Mouse (Mus musculus) lung, postnatal 0 days (tissue): ENCODE results near the gene Neurl4. TPM values are rescaled to one million over a fixed set of nuclear protein-coding genes. Genes with fewer than 3 reads are reported as not detected.

ENCODE experiments used
- ATAC-seq: fragments of 200-750 bp; cut with Nextera tagmentation; 2 replicates; pipeline ENCODE4 v1.8.0; 2017; ENCODE audit warnings: moderate library complexity
- DNase-seq: peaks from one replicate; pipeline ENCODE4 v3.0.0-alpha.2; 2016; ENCODE audit warnings: low spot score
- H3K27ac ChIP-seq: fragments of 300-500 bp; sonication (generic); 2 replicates; pipeline ENCODE4 v1.5.1; 2014; ENCODE audit warnings: antibody characterized with exemption, mild to moderate bottlenecking, low read length, mixed read lengths
- H3K27me3 ChIP-seq: fragments of 300-500 bp; sonication (generic); replicated peaks from 2 replicates; pipeline ENCODE4 v1.6.1; 2014; ENCODE audit warnings: low read length, mixed read lengths; ENCODE audit not compliant: insufficient read depth
- H3K36me3 ChIP-seq: fragments of 300-500 bp; sonication (generic); 2 replicates; pipeline ENCODE4 v1.6.1; 2014; ENCODE audit warnings: low read length, mixed read lengths; ENCODE audit not compliant: insufficient read depth
- H3K4me1 ChIP-seq: fragments of 300-500 bp; sonication (generic); 2 replicates; pipeline ENCODE4 v1.6.1; 2014; ENCODE audit warnings: antibody characterized with exemption, low read depth, low read length, mixed read lengths; ENCODE audit not compliant: insufficient read depth
- H3K4me2 ChIP-seq: fragments of 300-500 bp; sonication (generic); replicated peaks from 2 replicates; pipeline ENCODE4 v1.6.1; 2014; ENCODE audit warnings: low read depth, mild to moderate bottlenecking, low read length, moderate library complexity, mixed read lengths
- H3K4me3 ChIP-seq: fragments of 300-500 bp; sonication (generic); 2 replicates; pipeline ENCODE4 v1.5.1; 2014; ENCODE audit warnings: low read depth, low read length
- H3K9ac ChIP-seq: fragments of 300-500 bp; sonication (generic); replicated peaks from 2 replicates; pipeline ENCODE4 v1.6.1; 2014; ENCODE audit warnings: low read depth, mild to moderate bottlenecking
- H3K9me3 ChIP-seq: fragments of 300-500 bp; sonication (generic); 2 replicates; pipeline ENCODE4 v1.6.1; 2016; ENCODE audit warnings: low read length, mixed read lengths
- CTCF ChIP-seq: IDR thresholded peaks from 2 replicates; pipeline ENCODE4 v1.5.1; 2016; ENCODE audit warnings: antibody characterized with exemption, mild to moderate bottlenecking
- EP300 ChIP-seq: IDR thresholded peaks from 2 replicates; pipeline ENCODE4 v1.6.1; 2016; ENCODE audit warnings: antibody characterized with exemption, mild to moderate bottlenecking, control low read depth
- WGBS: fragments of 180-500 bp; shearing (Covaris S2); extraction: QIAGEN DNeasy Blood & Tissue Kit; methylation state at CpG from one replicate; pipeline ENCODE4 v1.1.7; 2014; 5-methylcytosine and 5-hydroxymethylcytosine counted together
- polyA plus RNA-seq: library from polyadenylated mRNA; unstranded; fragments of >200 nt; fragmentation: Nextera tagmentation; extraction: Ambion mirVana; gene quantifications from 2 replicates; pipeline ENCODE4 v1.2.1, GENCODE M21; 2015

Neurl4 gene
- polyA plus RNA-seq, 1 experiment from 2014 or later: 3.9 TPM

DNA sequence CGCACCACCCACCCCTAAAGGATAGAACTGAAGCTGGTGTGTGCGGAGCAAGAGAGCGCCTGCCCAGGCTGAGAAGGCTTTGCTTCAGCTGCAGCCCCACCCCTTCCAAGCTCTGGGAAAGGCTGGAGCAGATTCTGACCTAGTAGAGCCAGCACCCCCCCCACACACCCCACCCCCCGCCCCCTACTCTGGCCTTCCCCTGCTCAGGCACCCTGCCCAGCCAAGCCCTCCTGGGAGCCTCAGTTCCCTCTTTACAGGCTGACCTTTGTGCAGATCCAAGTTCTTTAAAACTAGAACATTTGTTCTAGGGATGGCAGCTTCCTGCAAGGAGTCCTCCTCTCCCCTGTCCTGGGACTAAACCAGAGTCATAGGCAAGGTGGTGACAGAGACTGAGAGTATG, 36.5 kb downstream of the Neurl4 start:
- 37% methylated on average over 4 of the region's 4 CpGs for WGBS
- H3K4me3 ChIP-seq: no peak overlapping the region
- H3K4me1 ChIP-seq: peaks cover 15% of the 10 kb centered on the region; the same call in 1 of the 2 replicates
- H3K9ac ChIP-seq: no peak overlapping the region
- peaks cover 13% of the 10 kb centered on the region; the same call in 1 of the 2 replicates for H3K27me3 ChIP-seq
- no peaks in the 10 kb centered on the region for H3K9me3 ChIP-seq
- TF ChIP-seq EP300 (no peak), CTCF (no peak)
- H3K36me3 ChIP-seq: no peaks in the 10 kb centered on the region
- no peak overlapping the region for H3K27ac ChIP-seq
- no peak for ATAC-seq
- DNase-seq: no peak
- no peak overlapping the region for H3K4me2 ChIP-seq

DNA sequence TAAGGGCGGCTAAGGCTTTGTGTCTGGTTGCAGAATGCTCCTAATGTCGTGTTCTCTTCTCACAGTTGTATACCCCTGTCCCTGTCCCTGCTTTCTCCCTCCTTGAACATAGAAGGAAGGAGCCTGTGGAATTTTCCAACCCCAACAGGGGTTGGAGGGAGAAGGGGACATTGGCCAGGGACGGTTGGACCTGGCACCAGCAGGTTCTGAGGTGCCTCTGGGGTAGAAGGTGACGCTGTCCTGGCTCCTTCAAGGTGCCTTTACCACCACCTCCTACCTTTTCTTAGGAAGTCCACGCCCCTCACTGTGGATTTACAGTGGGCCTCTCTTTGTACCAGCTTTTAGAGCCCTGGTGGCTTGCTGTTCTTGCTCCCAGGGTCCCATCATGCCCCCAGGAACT, 37.0 kb downstream of the Neurl4 start:
- DNase-seq: no peak
- Histone ChIP-seq H3K27me3 (peaks cover 13% of the 10 kb centered on the region; the same call in 1 of the 2 replicates), H3K9ac (no peak overlapping the region), H3K36me3 (no peaks in the 10 kb centered on the region), H3K4me3 (no peak overlapping the region), H3K27ac (no peak overlapping the region), H3K4me2 (no peak overlapping the region), H3K4me1 (peaks cover 15% of the 10 kb centered on the region; the same call in 1 of the 2 replicates), H3K9me3 (no peaks in the 10 kb centered on the region)
- ATAC-seq: no peak
- 63% methylated on average over 5 of the region's 5 CpGs for WGBS
- TF ChIP-seq EP300 (no peak), CTCF (no peak)

DNA sequence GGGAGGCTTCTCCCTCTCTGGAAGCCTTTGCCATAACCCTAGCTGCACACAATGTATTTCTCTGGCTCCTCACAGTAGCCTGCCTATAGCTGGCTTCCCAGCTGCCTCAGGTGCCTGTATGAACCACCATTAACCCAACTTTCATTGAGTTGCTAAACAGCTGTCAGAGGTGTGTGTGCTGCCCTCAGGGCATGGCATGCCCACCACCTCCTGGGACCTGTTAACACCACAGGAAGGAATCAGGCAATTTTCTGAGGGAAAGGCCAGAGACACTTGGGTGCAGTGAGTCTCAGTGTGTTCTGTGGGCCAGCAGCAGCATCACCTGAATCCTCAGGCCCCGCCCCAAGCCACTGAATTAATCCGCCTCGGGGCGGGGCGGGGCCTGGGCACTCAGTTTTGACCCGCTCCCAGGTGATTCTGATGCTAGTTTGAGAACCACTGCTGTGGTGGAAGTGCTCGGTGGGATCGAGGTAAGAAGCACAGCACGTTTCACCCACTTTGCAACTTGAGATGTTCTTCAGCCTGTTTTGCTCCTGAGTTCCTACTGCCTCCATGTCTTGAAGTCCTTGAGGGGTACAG, 37.6 kb downstream of the Neurl4 start:
- Histone ChIP-seq H3K4me1 (peaks cover 15% of the 10 kb centered on the region; the same call in 1 of the 2 replicates), H3K27me3 (peaks cover 13% of the 10 kb centered on the region; the same call in 1 of the 2 replicates), H3K27ac (no peak overlapping the region), H3K9ac (no peak overlapping the region), H3K9me3 (no peaks in the 10 kb centered on the region), H3K36me3 (no peaks in the 10 kb centered on the region), H3K4me2 (no peak overlapping the region), H3K4me3 (no peak overlapping the region)
- 29% methylated on average over 9 of the region's 9 CpGs for WGBS
- ATAC-seq (no peak), DNase-seq (no peak)
- TF ChIP-seq CTCF (no peak), EP300 (no peak)

DNA sequence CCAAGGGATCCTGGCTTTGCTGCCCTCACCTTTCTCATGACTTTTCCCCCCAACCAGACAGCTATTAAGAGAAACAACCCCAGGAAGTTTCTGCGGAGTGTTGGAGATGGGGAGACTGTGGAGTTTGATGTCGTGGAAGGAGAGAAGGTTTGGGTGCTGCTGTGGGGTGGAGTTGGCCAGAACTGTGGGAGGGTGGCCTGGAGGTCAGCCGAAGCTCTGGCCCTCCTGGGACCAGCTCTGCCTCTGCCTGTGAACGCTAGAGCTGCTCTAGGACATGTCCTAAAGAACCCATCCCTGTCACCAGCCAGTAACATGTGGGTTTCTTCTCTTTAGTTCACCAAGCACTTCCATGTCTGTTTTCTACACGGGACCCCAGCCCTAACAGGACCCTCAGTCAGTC, 38.3 kb downstream of the Neurl4 start:
- no peaks in the 10 kb centered on the region for H3K9me3 ChIP-seq
- H3K4me2 ChIP-seq: no peak overlapping the region
- H3K27ac ChIP-seq: no peak overlapping the region
- no peak for DNase-seq
- H3K4me1 ChIP-seq: peaks cover 15% of the 10 kb centered on the region; the same call in 1 of the 2 replicates
- 58% methylated on average over 5 of the region's 5 CpGs for WGBS
- H3K36me3 ChIP-seq: no peaks in the 10 kb centered on the region
- no peak for ATAC-seq
- no peak overlapping the region for H3K4me3 ChIP-seq
- H3K9ac ChIP-seq: no peak overlapping the region
- peaks cover 13% of the 10 kb centered on the region; the same call in 1 of the 2 replicates for H3K27me3 ChIP-seq
- TF ChIP-seq EP300: no peak
- TF ChIP-seq CTCF: no peak

DNA sequence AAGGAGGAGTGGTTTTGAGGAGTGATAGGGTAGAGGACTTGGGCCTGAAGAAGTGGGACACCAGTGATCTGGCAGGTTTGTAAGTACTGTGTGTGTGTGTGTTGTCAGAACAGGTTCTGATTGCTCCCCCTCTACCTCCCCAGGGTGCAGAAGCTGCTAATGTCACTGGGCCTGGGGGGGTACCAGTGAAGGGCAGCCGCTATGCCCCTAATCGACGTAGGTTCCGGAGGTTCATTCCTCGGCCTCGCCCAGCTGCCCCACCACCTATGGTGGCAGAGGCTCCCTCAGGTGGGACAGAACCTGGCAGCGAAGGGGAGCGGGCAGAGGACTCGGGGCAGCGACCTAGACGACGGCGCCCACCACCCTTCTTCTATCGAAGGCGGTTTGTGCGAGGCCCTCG, 38.9 kb downstream of the Neurl4 start:
- 93% methylated on average over 17 of the region's 17 CpGs for WGBS
- Histone ChIP-seq H3K9me3 (no peaks in the 10 kb centered on the region), H3K4me2 (no peak overlapping the region), H3K9ac (no peak overlapping the region), H3K27me3 (peaks cover 13% of the 10 kb centered on the region; the same call in 1 of the 2 replicates), H3K4me3 (no peak overlapping the region), H3K36me3 (no peaks in the 10 kb centered on the region), H3K27ac (no peak overlapping the region), H3K4me1 (peaks cover 13% of the 10 kb centered on the region; the same call in 1 of the 2 replicates)
- TF ChIP-seq EP300: no peak
- TF ChIP-seq CTCF: no peak
- no peak for ATAC-seq
- no peak for DNase-seq

DNA sequence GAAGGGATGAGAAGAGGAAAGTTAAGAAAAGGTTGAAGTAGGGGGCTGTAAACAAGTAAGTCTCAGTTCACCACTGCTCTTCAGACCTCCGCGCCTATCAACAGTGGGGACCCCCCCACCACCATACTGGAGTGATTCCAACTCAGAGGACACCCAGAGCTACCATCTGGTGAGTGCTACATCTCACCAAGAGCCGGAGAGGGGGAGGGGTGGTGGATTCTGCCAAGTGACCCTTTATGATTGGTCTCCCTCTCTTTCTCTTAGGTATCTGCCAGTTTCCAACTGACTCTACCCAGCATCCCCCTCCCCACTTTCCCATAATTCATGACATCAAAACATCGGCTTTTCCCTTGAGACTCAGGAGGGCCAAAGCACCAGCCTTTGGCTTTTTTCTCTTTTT, 40.1 kb downstream of the Neurl4 start:
- H3K27ac ChIP-seq: no peak overlapping the region
- H3K27me3 ChIP-seq: peaks cover 9% of the 10 kb centered on the region; the same call in 1 of the 2 replicates
- WGBS: 74% methylated on average over 4 of the region's 4 CpGs
- no peak overlapping the region for H3K4me2 ChIP-seq
- DNase-seq (no peak), ATAC-seq (no peak)
- no peak overlapping the region for H3K9ac ChIP-seq
- no peaks in the 10 kb centered on the region for H3K9me3 ChIP-seq
- no peak for TF ChIP-seq EP300
- TF ChIP-seq CTCF: no peak
- H3K4me3 ChIP-seq: no peak overlapping the region
- H3K4me1 ChIP-seq: peaks cover 9% of the 10 kb centered on the region; the same call in 1 of the 2 replicates
- no peaks in the 10 kb centered on the region for H3K36me3 ChIP-seq
